26 mouse cellular contexts compared by ENCODE assay signal in genomic region chr12:85829866-85830265, GRCm38 (mm10).
"Had no signal": no experiment of that assay in that cellular context is flagged by ENCODE, and none has a peak within 500 bp of the region (broad histone marks: within the 10 kb centered on the region; RNA-seq: fewer than 3 reads in every experiment).

No protein-coding gene starts in this region.

- DNase-seq: cerebellum, adult 2 months; cerebellum, adult 8-10 months; cerebellum, adult 9-10 months; cerebellum, adult 9-11 months; cerebellum, postnatal 10 days; cerebellum, postnatal 14 days; cerebellum, postnatal 25 days; cerebellum, postnatal 36 days; embryo, embryonic 11 days; forebrain, postnatal 0 days; gastrocnemius, adult 2 months; gastrocnemius, postnatal 10 days; gastrocnemius, postnatal 14 days; gastrocnemius, postnatal 25 days; gastrocnemius, postnatal 36 days; heart, adult 18-20 months had no signal

- H3K27me3 ChIP-seq: embryonic facial prominence, embryonic 12.5 days; embryonic facial prominence, embryonic 13.5 days; embryonic facial prominence, embryonic 15.5 days; forebrain, embryonic 12.5 days; forebrain, embryonic 13.5 days; forebrain, embryonic 15.5 days had no signal

- H3K4me3 ChIP-seq: embryonic facial prominence, embryonic 10.5 days; embryonic facial prominence, embryonic 12.5 days; embryonic facial prominence, embryonic 13.5 days; embryonic facial prominence, embryonic 15.5 days; erythroblast, embryonic 14.5 days; forebrain, embryonic 10.5 days; forebrain, embryonic 12.5 days; forebrain, embryonic 13.5 days; forebrain, embryonic 15.5 days; gastrocnemius, adult 2 months; heart, adult 2 months had no signal

- H3K4me1 ChIP-seq: embryonic facial prominence, embryonic 13.5 days had no signal

- H3K9me3 ChIP-seq: embryonic facial prominence, embryonic 10.5 days; embryonic facial prominence, embryonic 12.5 days; embryonic facial prominence, embryonic 13.5 days; embryonic facial prominence, embryonic 15.5 days; forebrain, embryonic 10.5 days; forebrain, embryonic 12.5 days; forebrain, embryonic 13.5 days; forebrain, embryonic 15.5 days had no signal

- H3K27ac ChIP-seq: embryonic facial prominence, embryonic 10.5 days; embryonic facial prominence, embryonic 12.5 days; embryonic facial prominence, embryonic 13.5 days; embryonic facial prominence, embryonic 15.5 days; forebrain, embryonic 10.5 days; forebrain, embryonic 12.5 days; forebrain, embryonic 13.5 days; forebrain, embryonic 15.5 days; gastrocnemius, adult 2 months; heart, adult 2 months had no signal
